8 mouse cellular contexts compared by ENCODE assay signal in the genomic region with DNA sequence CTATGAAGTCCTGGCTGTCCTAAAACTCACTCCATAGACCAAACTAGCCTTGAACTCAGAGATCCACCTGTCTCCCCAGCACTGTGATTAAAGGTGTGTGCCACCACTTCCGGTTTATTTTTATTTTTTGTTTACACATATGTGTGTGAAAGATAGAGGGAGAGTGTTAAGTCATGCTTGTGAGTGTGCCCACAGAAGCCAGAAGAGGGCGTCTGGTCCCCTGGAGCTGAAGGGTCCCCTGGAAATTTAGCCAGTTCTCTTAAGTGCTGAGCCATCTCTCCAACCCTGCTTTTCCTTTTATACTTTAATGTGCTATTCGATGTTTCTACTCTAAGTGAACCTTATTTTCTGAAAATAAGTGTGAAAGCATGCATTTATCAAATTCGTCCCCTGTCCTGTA. TPM values are rescaled to one million over a fixed set of nuclear protein-coding genes. Genes with fewer than 3 reads are reported as not detected.
DNase-seq lines count a peak whose midpoint lies in the region; ATAC-seq and TF ChIP-seq lines count a peak whose summit lies in the region.

No protein-coding gene starts in this region.

- no peaks in the 10 kb centered on the region for H3K27me3 ChIP-seq in lung, embryonic 14.5 days (ENCODE audit: insufficient read depth, low read length)

- no peak overlapping the region for H3K27ac ChIP-seq in lung, embryonic 14.5 days (ENCODE audit: low read depth)

- H3K9me3 ChIP-seq in lung, embryonic 14.5 days (ENCODE audit: low read depth, low read length): no peaks in the 10 kb centered on the region

- H3K4me2 ChIP-seq in lung, embryonic 14.5 days: no peak overlapping the region

- H3K9ac ChIP-seq in lung, embryonic 14.5 days: no peak overlapping the region

- peak; percentile 59 to 72 for ATAC-seq in hematopoietic stem cell, adult 5-6 weeks (replicated peaks in 1 of 2; ENCODE audit: insufficient read depth in 1 of 2, low FRiP score in 2 of 2, low TSS enrichment in 1 of 2, low read depth in 1 of 2, poor library complexity in 2 of 2, severe bottlenecking in 2 of 2)
- 0 out of 2 replicates have a peak, but pooled peaks have one; percentile 28 for ATAC-seq in lung, embryonic 14.5 days (ENCODE audit: insufficient read depth)
- ATAC-seq in erythroid progenitor cell, adult 5-6 weeks (replicated peaks; ENCODE audit: low FRiP score, poor library complexity, severe bottlenecking): no peak

- no peaks in the 10 kb centered on the region for H3K4me1 ChIP-seq in lung, embryonic 14.5 days (ENCODE audit: insufficient read depth)

- H3K36me3 ChIP-seq in lung, embryonic 14.5 days (ENCODE audit: insufficient read depth): no peaks in the 10 kb centered on the region

- peak; percentile 30 to 51 for DNase-seq in adrenal gland, postnatal 36 days
- DNase-seq in adrenal gland, adult 2 months: no peak
- peak; percentile 16 for DNase-seq in ovary, postnatal 14 days (ENCODE audit: low spot score)
- no peak for DNase-seq in ovary, postnatal 36 days (ENCODE audit: low spot score)
- peak; percentile 69 for DNase-seq in lung, embryonic 14.5 days
- DNase-seq in testis, postnatal 14 days (ENCODE audit: low spot score): no peak

- no peak overlapping the region for H3K4me3 ChIP-seq in lung, embryonic 14.5 days (ENCODE audit: low read depth, low read length)

- WGBS in lung, embryonic 14.5 days: 15% methylated on average over 4 of the region's 4 CpGs

- TF ChIP-seq CTCF in lung, embryonic 14.5 days (IDR thresholded peaks at IDR 0.05; ENCODE audit: low read depth): peak; percentile 55

RNA-seq across cellular contexts. Expression of gene Cgn, which starts 25.3 kb away (rescaled TPM):
- total RNA-seq in adrenal gland, postnatal 36 days (2021): 1 to 10 TPM in 1 of 2 experiments, under 1 TPM in 1; 0.79 to 1.4 TPM
- total RNA-seq in adrenal gland, adult 2 months (2021): 1 to 10 TPM; 1.2 to 1.4 TPM
- polyA plus RNA-seq in adrenal gland, adult 2 months (2012; rRNA removed): 0.18 and 0.28 TPM in 2 replicates
- total RNA-seq in hematopoietic stem cell, adult 5-6 weeks (2017): not detected in 2 replicates
- 18.3 and 19.5 TPM in 2 replicates for polyA plus RNA-seq in lung, embryonic 14.5 days (2014; fragmentation: Nextera tagmentation; extraction: Ambion mirVana)
- not detected in 2 replicates for total RNA-seq in erythroid progenitor cell, adult 5-6 weeks (2015; ENCODE audit: low replicate concordance)
- total RNA-seq in erythroid progenitor cell, adult 5-6 weeks (2017; ENCODE audit: low replicate concordance): not detected in 2 replicates

RNA-seq across cellular contexts. Expression of gene Pogz, which starts 25.7 kb away (rescaled TPM):
- 10 to 100 TPM; 28.1 to 32.8 TPM for total RNA-seq in adrenal gland, postnatal 36 days (2021)
- 10 to 100 TPM; 27.0 to 36.2 TPM for total RNA-seq in adrenal gland, adult 2 months (2021)
- 27.6 and 35.8 TPM in 2 replicates for polyA plus RNA-seq in adrenal gland, adult 2 months (2012; rRNA removed)
- total RNA-seq in hematopoietic stem cell, adult 5-6 weeks (2017): 25.1 and 26.9 TPM in 2 replicates
- 21.3 and 22.1 TPM in 2 replicates for polyA plus RNA-seq in lung, embryonic 14.5 days (2014; fragmentation: Nextera tagmentation; extraction: Ambion mirVana)
- total RNA-seq in erythroid progenitor cell, adult 5-6 weeks (2015; ENCODE audit: low replicate concordance): 24.1 and 54.5 TPM in 2 replicates
- 9.2 and 11.6 TPM in 2 replicates for total RNA-seq in erythroid progenitor cell, adult 5-6 weeks (2017; ENCODE audit: low replicate concordance)

Comparison
In these comparisons a context has a peak if more than half of its experiments do, and no peak if none do; other contexts are left out.
1. DNase-seq: peak in adrenal gland, postnatal 36 days (2 of 2), ovary, postnatal 14 days (single experiment) and lung, embryonic 14.5 days (single experiment); none in adrenal gland, adult 2 months (single experiment), ovary, postnatal 36 days (single experiment) and testis, postnatal 14 days (single experiment).